In the genomic region with DNA sequence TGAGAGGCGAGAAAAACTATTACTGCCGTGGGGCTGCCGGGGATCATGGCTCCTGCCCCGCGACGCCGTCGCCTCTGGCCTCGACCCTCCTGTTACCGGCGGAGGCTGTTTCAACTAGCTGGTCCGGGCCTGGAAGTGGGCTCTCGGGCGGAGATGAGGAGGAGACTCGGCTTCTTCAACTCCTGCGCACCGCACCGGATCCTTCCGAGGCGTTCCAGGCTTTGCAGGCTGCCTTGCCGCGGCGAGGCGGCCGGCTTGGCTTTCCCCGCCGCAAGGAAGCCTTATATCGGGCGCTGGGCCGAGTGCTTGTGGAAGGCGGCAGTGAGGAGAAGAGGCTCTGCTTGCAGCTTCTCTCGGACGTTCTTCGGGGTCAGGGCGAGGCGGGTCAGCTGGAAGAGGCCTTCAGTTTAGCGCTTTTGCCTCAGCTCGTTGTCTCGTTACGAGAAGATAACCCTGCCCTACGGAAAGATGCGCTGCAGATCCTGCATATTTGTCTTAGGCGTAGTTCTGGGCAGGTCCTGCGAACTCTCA, we compare ENCODE assay signal across 8 mouse cellular contexts. TPM values are rescaled to one million over a fixed set of nuclear protein-coding genes. Genes with fewer than 3 reads are reported as not detected.
DNase-seq lines count a peak whose midpoint lies in the region; ATAC-seq and TF ChIP-seq lines count a peak whose summit lies in the region.

No protein-coding gene starts in this region.

- peaks cover 22% of the 10 kb centered on the region for H3K4me1 ChIP-seq in intestine, embryonic 14.5 days (replicated peaks; ENCODE audit: control insufficient read depth, insufficient read depth, low read length)
- peaks cover 7% of the 10 kb centered on the region for H3K4me1 ChIP-seq in limb, embryonic 11.5 days (ENCODE audit: control insufficient read depth, insufficient read depth, low read length)
- peaks cover 15% of the 10 kb centered on the region; the same call in 1 of the 2 replicates for H3K4me1 ChIP-seq in midbrain, embryonic 11.5 days (ENCODE audit: control insufficient read depth, insufficient read depth, low read length)

- H3K27ac ChIP-seq in gastrocnemius, adult 2 months, result peak overlapping the region; percentile 91
- H3K27ac ChIP-seq in intestine, embryonic 14.5 days (ENCODE audit: low read depth), result peak overlapping the region; percentile 88
- peak overlapping the region; percentile 68; the same call in 1 of the 2 replicates for H3K27ac ChIP-seq in limb, embryonic 11.5 days (replicated peaks; ENCODE audit: low read depth, low read length)
- H3K27ac ChIP-seq in midbrain, embryonic 11.5 days (ENCODE audit: low read depth, low read length), result peak overlapping the region; percentile 84

- H3K27me3 ChIP-seq in intestine, embryonic 14.5 days (replicated peaks; ENCODE audit: control insufficient read depth, insufficient read depth, low read length), result no peaks in the 10 kb centered on the region
- no peaks in the 10 kb centered on the region for H3K27me3 ChIP-seq in limb, embryonic 11.5 days (ENCODE audit: control insufficient read depth, insufficient read depth, low read length)
- H3K27me3 ChIP-seq in midbrain, embryonic 11.5 days (ENCODE audit: control insufficient read depth, insufficient read depth, low read length), result no peaks in the 10 kb centered on the region

- no peaks in the 10 kb centered on the region for H3K9me3 ChIP-seq in intestine, embryonic 14.5 days (ENCODE audit: control insufficient read depth, low read length)
- H3K9me3 ChIP-seq in limb, embryonic 11.5 days (ENCODE audit: control insufficient read depth, low read length), result no peaks in the 10 kb centered on the region
- no peaks in the 10 kb centered on the region for H3K9me3 ChIP-seq in midbrain, embryonic 11.5 days (ENCODE audit: control insufficient read depth, low read length)

- intact Hi-C loops in gastrocnemius, adult 2 months (cut with DNase I), result loop anchor here (5.0 to 10.0 kb wide), 3 partner anchors 71 to 209 kb away; a partner anchor contains a TSS

- H3K4me3 ChIP-seq in gastrocnemius, adult 2 months, result peak overlapping the region; percentile 80
- H3K4me3 ChIP-seq in intestine, embryonic 14.5 days (ENCODE audit: low read depth, low read length), result peak overlapping the region; percentile 92
- H3K4me3 ChIP-seq in limb, embryonic 11.5 days (ENCODE audit: low read depth, low read length), result peak overlapping the region; percentile 84
- H3K4me3 ChIP-seq in midbrain, embryonic 11.5 days (ENCODE audit: low read depth, low read length), result peak overlapping the region; percentile 89

- 0 out of 2 replicates have a peak, but pooled peaks cover 2% of the 10 kb centered on the region for H3K36me3 ChIP-seq in intestine, embryonic 14.5 days (ENCODE audit: control insufficient read depth, insufficient read depth, low read length)
- H3K36me3 ChIP-seq in limb, embryonic 11.5 days (ENCODE audit: control insufficient read depth, insufficient read depth, low read length), result no peaks in the 10 kb centered on the region
- no peaks in the 10 kb centered on the region for H3K36me3 ChIP-seq in midbrain, embryonic 11.5 days (ENCODE audit: control insufficient read depth, insufficient read depth, low read length)

- H3K4me2 ChIP-seq in intestine, embryonic 14.5 days (ENCODE audit: low read length), result peak overlapping the region; percentile 73
- H3K4me2 ChIP-seq in limb, embryonic 11.5 days (ENCODE audit: low read depth, severe bottlenecking), result peak overlapping the region; percentile 70
- peak overlapping the region; percentile 90 for H3K4me2 ChIP-seq in midbrain, embryonic 11.5 days

- H3K9ac ChIP-seq in intestine, embryonic 14.5 days (ENCODE audit: low read length), result peak overlapping the region; percentile 86
- peak overlapping the region; percentile 84 for H3K9ac ChIP-seq in limb, embryonic 11.5 days (ENCODE audit: low read length)
- H3K9ac ChIP-seq in midbrain, embryonic 11.5 days (ENCODE audit: low read length), result peak overlapping the region; percentile 87

- DNase-seq in cerebellum, adult 11-12 months, result peak; percentile 61
- no peak for DNase-seq in cerebellum, adult 8-10 months
- DNase-seq in cerebellum, postnatal 4 days (ENCODE audit: low spot score in 2 of 2), result peak; percentile 27 to 44
- DNase-seq in gastrocnemius, adult 2 months, result peak; percentile 62
- DNase-seq in intestine, embryonic 14.5 days (ENCODE audit: low spot score), result no peak
- no peak for DNase-seq in limb, embryonic 11.5 days (ENCODE audit: low spot score)
- DNase-seq in midbrain, embryonic 11.5 days (ENCODE audit: low spot score, missing footprints), result peak; percentile 96
- peak; percentile 33 to 48 for DNase-seq in spleen, postnatal 14 days (ENCODE audit: low spot score in 2 of 2)

- WGBS in intestine, embryonic 14.5 days, result under 1% methylated on average over 44 of the region's 44 CpGs
- 0% methylated on average over 44 of the region's 44 CpGs for WGBS in limb, embryonic 11.5 days
- WGBS in midbrain, embryonic 11.5 days, result under 1% methylated on average over 44 of the region's 44 CpGs

- no peak for TF ChIP-seq CTCF in gastrocnemius, adult 2 months (IDR thresholded peaks at IDR 0.05)

- ATAC-seq in intestine, embryonic 14.5 days (replicated peaks; ENCODE audit: low FRiP score, low TSS enrichment, low read depth), result peak; percentile 22
- ATAC-seq in limb, embryonic 11.5 days (ENCODE audit: insufficient number of reproducible peaks, low FRiP score, low TSS enrichment, low read depth), result peak; percentile 39
- peak; percentile 3; the same call in 1 of the 2 replicates for ATAC-seq in midbrain, embryonic 11.5 days (ENCODE audit: low FRiP score)

RNA-seq across cellular contexts. Expression of a gene that starts 0.6 kb away (rescaled TPM):
- 1 to 10 TPM; 9.2 to 9.7 TPM for total RNA-seq in gastrocnemius, adult 2 months (2021)
- polyA plus RNA-seq in intestine, embryonic 14.5 days (2014; fragmentation: Nextera tagmentation; extraction: Ambion mirVana), result 30.2 and 34.2 TPM in 2 replicates
- polyA plus RNA-seq in limb, embryonic 11.5 days (2014; fragmentation: Nextera tagmentation; extraction: Ambion mirVana), result 27.3 and 28.1 TPM in 2 replicates
- polyA plus RNA-seq in midbrain, embryonic 11.5 days (2014; fragmentation: Nextera tagmentation; extraction: Ambion mirVana), result 27.1 and 30.3 TPM in 2 replicates

RNA-seq across cellular contexts. Expression of a gene that starts 0.8 kb away (rescaled TPM):
- total RNA-seq in gastrocnemius, adult 2 months (2021), result 1 to 10 TPM; 9.6 to 10.0 TPM
- 12.3 and 15.0 TPM in 2 replicates for polyA plus RNA-seq in intestine, embryonic 14.5 days (2014; fragmentation: Nextera tagmentation; extraction: Ambion mirVana)
- 10.8 and 11.6 TPM in 2 replicates for polyA plus RNA-seq in limb, embryonic 11.5 days (2014; fragmentation: Nextera tagmentation; extraction: Ambion mirVana)
- 19.5 and 19.9 TPM in 2 replicates for polyA plus RNA-seq in midbrain, embryonic 11.5 days (2014; fragmentation: Nextera tagmentation; extraction: Ambion mirVana)

RNA-seq across cellular contexts. Expression of a gene that starts 48.5 kb away (rescaled TPM):
- total RNA-seq in gastrocnemius, adult 2 months (2021), result 1 to 10 TPM; 5.0 to 5.2 TPM
- polyA plus RNA-seq in intestine, embryonic 14.5 days (2014; fragmentation: Nextera tagmentation; extraction: Ambion mirVana), result 5.4 and 6.1 TPM in 2 replicates
- 2.1 and 2.4 TPM in 2 replicates for polyA plus RNA-seq in limb, embryonic 11.5 days (2014; fragmentation: Nextera tagmentation; extraction: Ambion mirVana)
- 2.2 and 2.7 TPM in 2 replicates for polyA plus RNA-seq in midbrain, embryonic 11.5 days (2014; fragmentation: Nextera tagmentation; extraction: Ambion mirVana)

Comparison
In these comparisons a context has a peak if more than half of its experiments do, and no peak if none do; other contexts are left out.
1. DNase-seq: peak in cerebellum, adult 11-12 months (single experiment), cerebellum, postnatal 4 days (2 of 2), gastrocnemius, adult 2 months (single experiment), midbrain, embryonic 11.5 days (single experiment) and spleen, postnatal 14 days (2 of 2); none in cerebellum, adult 8-10 months (single experiment), intestine, embryonic 14.5 days (single experiment) and limb, embryonic 11.5 days (single experiment).
2. Peak in every context shown above with its lines, with median percentiles within 50 percentile points of each other: H3K27ac ChIP-seq, H3K4me3 ChIP-seq, ATAC-seq, H3K4me2 ChIP-seq and H3K9ac ChIP-seq.